In genomic region chr4:132503344-132503743, GRCm38 (mm10) we compare ENCODE assay signal across 26 mouse cellular contexts. TPM values are rescaled to one million over a fixed set of nuclear protein-coding genes. Genes with fewer than 3 reads are reported as not detected.
DNase-seq lines count a peak whose midpoint lies in the region; ATAC-seq lines count a peak whose summit lies in the region.
"Had no signal": no experiment of that assay in that cellular context is flagged by ENCODE, and none has a peak within 500 bp of the region (broad histone marks: within the 10 kb centered on the region; RNA-seq: fewer than 3 reads in every experiment).

No protein-coding gene starts in this region.

- no peak overlapping the region for H3K4me3 ChIP-seq in kidney, embryonic 15.5 days (replicated peaks)
- no peak overlapping the region; the same call in 1 of the 2 replicates for H3K4me3 ChIP-seq in liver, embryonic 11.5 days (ENCODE audit: low read depth, low read length)
- no peak overlapping the region for H3K4me3 ChIP-seq in heart, embryonic 12.5 days
- H3K4me3 ChIP-seq: forebrain, embryonic 12.5 days; hindbrain, embryonic 15.5 days; left cerebral cortex, adult 2 months; limb, embryonic 10.5 days; midbrain, embryonic 12.5 days; neural tube, embryonic 12.5 days had no signal

- H3K36me3 ChIP-seq in kidney, embryonic 15.5 days, result peaks cover 22% of the 10 kb centered on the region
- peaks cover 9% of the 10 kb centered on the region; the same call in 1 of the 2 replicates for H3K36me3 ChIP-seq in liver, embryonic 11.5 days (ENCODE audit: control insufficient read depth, insufficient read depth, low read length)
- peaks cover 20% of the 10 kb centered on the region for H3K36me3 ChIP-seq in heart, embryonic 12.5 days
- H3K36me3 ChIP-seq: hindbrain, embryonic 15.5 days had no signal

- peaks cover 40% of the 10 kb centered on the region for H3K4me1 ChIP-seq in kidney, embryonic 15.5 days
- H3K4me1 ChIP-seq in liver, embryonic 11.5 days (replicated peaks; ENCODE audit: control insufficient read depth, insufficient read depth, low read length), result peaks cover 44% of the 10 kb centered on the region
- H3K4me1 ChIP-seq in heart, embryonic 12.5 days (replicated peaks), result peaks cover 21% of the 10 kb centered on the region
- H3K4me1 ChIP-seq: forebrain, embryonic 12.5 days; hindbrain, embryonic 15.5 days had no signal

- no peak overlapping the region for H3K4me2 ChIP-seq in kidney, embryonic 15.5 days
- H3K4me2 ChIP-seq in liver, embryonic 11.5 days, result peak overlapping the region; percentile 55
- H3K4me2 ChIP-seq in heart, embryonic 12.5 days, result no peak overlapping the region
- H3K4me2 ChIP-seq: forebrain, embryonic 12.5 days; hindbrain, embryonic 15.5 days; midbrain, embryonic 12.5 days; neural tube, embryonic 12.5 days had no signal

- no peak overlapping the region for H3K9ac ChIP-seq in kidney, embryonic 15.5 days
- H3K9ac ChIP-seq in liver, embryonic 11.5 days (ENCODE audit: low read depth, low read length), result peak overlapping the region; percentile 35; the same call in 1 of the 2 replicates
- no peak overlapping the region for H3K9ac ChIP-seq in heart, embryonic 12.5 days
- H3K9ac ChIP-seq: forebrain, embryonic 12.5 days; hindbrain, embryonic 15.5 days; midbrain, embryonic 12.5 days; neural tube, embryonic 12.5 days had no signal

- no peaks in the 10 kb centered on the region for H3K9me3 ChIP-seq in kidney, embryonic 15.5 days (replicated peaks)
- no peaks in the 10 kb centered on the region for H3K9me3 ChIP-seq in liver, embryonic 11.5 days (ENCODE audit: control insufficient read depth, low read length)
- no peaks in the 10 kb centered on the region for H3K9me3 ChIP-seq in heart, embryonic 12.5 days (replicated peaks)
- H3K9me3 ChIP-seq: forebrain, embryonic 12.5 days; hindbrain, embryonic 15.5 days; limb, embryonic 10.5 days; midbrain, embryonic 12.5 days; neural tube, embryonic 12.5 days had no signal

- 0 out of 2 replicates have a peak, but pooled peaks have one; percentile 36 for ATAC-seq in kidney, embryonic 15.5 days (replicated peaks; ENCODE audit: low FRiP score)
- peak; percentile 91 for ATAC-seq in liver, embryonic 11.5 days (replicated peaks; ENCODE audit: low FRiP score)
- ATAC-seq in megakaryocyte progenitor cell, adult 5-6 weeks (replicated peaks; ENCODE audit: poor library complexity), result peak; percentile 81
- ATAC-seq in heart, embryonic 12.5 days (ENCODE audit: insufficient number of reproducible peaks, low FRiP score), result no peak
- ATAC-seq: activated CD4-positive, CD25-positive, alpha-beta regulatory T cell, adult 4 months; intestine, embryonic 16.5 days had no signal

- 71% methylated on average over 11 of the region's 11 CpGs for WGBS in kidney, embryonic 15.5 days
- WGBS in liver, embryonic 11.5 days, result 56% methylated on average over 11 of the region's 11 CpGs
- WGBS in heart, embryonic 12.5 days, result 73% methylated on average over 11 of the region's 11 CpGs

- no peaks in the 10 kb centered on the region for H3K27me3 ChIP-seq in kidney, embryonic 15.5 days
- H3K27me3 ChIP-seq in liver, embryonic 11.5 days (replicated peaks; ENCODE audit: control insufficient read depth, insufficient read depth, low read length), result no peaks in the 10 kb centered on the region
- H3K27me3 ChIP-seq in heart, embryonic 12.5 days (replicated peaks), result no peaks in the 10 kb centered on the region
- H3K27me3 ChIP-seq: hindbrain, embryonic 15.5 days; neural tube, embryonic 12.5 days had no signal

- 0 out of 2 replicates have a peak overlapping the region, but pooled peaks have one; percentile 3 for H3K27ac ChIP-seq in kidney, embryonic 15.5 days
- peak overlapping the region; percentile 74 for H3K27ac ChIP-seq in liver, embryonic 11.5 days (ENCODE audit: low read depth, low read length)
- no peak overlapping the region for H3K27ac ChIP-seq in heart, embryonic 12.5 days (ENCODE audit: poor library complexity, severe bottlenecking)
- H3K27ac ChIP-seq: forebrain, embryonic 12.5 days; hindbrain, embryonic 15.5 days; left cerebral cortex, adult 2 months; limb, embryonic 10.5 days; midbrain, embryonic 12.5 days; neural tube, embryonic 12.5 days had no signal

- DNase-seq in kidney, adult 11 months, result no peak
- DNase-seq in ES-CJ7 (ENCODE audit: low read depth, low spot score), result peak; percentile 32
- no peak for DNase-seq in liver, embryonic 11.5 days (ENCODE audit: low spot score)
- DNase-seq in frontal cortex, adult 2 months (ENCODE audit: extremely low spot score in 1 of 2, low spot score in 1 of 2), result no peak
- no peak for DNase-seq in adrenal gland, adult 8-10 months
- DNase-seq: adrenal gland, postnatal 25 days; cerebellum, adult 11-12 months; cerebellum, postnatal 36 days; gastrocnemius, postnatal 10 days; heart, adult 11 months; heart, postnatal 4 days; layer of hippocampus, adult 9-11 months; lung, adult 18-20 months; right cerebral cortex, adult 18-20 months; thymus, postnatal 4 days had no signal

RNA-seq across cellular contexts. Expression of gene Sesn2, which starts 7.0 kb away (rescaled TPM):
- polyA plus RNA-seq in kidney, embryonic 15.5 days (2015; fragmentation: Nextera tagmentation; extraction: Ambion mirVana), result 19.4 and 20.3 TPM in 2 replicates
- polyA plus RNA-seq in liver, embryonic 11.5 days (2014; fragmentation: Nextera tagmentation; extraction: Ambion mirVana), result 10.2 and 10.5 TPM in 2 replicates
- total RNA-seq in megakaryocyte progenitor cell, adult 5-6 weeks (2015), result 2.4 and 3.4 TPM in 2 replicates
- total RNA-seq in megakaryocyte progenitor cell, adult 5-6 weeks (2017), result 2.6 and 3.0 TPM in 2 replicates
- 9.2 and 9.7 TPM in 2 replicates for polyA plus RNA-seq in frontal cortex, adult 2 months (2012; rRNA removed)
- 10 to 100 TPM; 13.4 to 16.2 (median 14.4) TPM for total RNA-seq in adrenal gland, adult 8-10 months (2022)
- 10.3 and 10.5 TPM in 2 replicates for polyA plus RNA-seq in heart, embryonic 12.5 days (2016; fragmentation: Nextera tagmentation; extraction: Ambion mirVana)

RNA-seq across cellular contexts. Expression of gene Atpif1, which starts 30.1 kb away (rescaled TPM):
- 1,106 and 1,152 TPM in 2 replicates for polyA plus RNA-seq in kidney, embryonic 15.5 days (2015; fragmentation: Nextera tagmentation; extraction: Ambion mirVana)
- polyA plus RNA-seq in liver, embryonic 11.5 days (2014; fragmentation: Nextera tagmentation; extraction: Ambion mirVana), result 1,813 and 1,952 TPM in 2 replicates
- 678 and 715 TPM in 2 replicates for total RNA-seq in megakaryocyte progenitor cell, adult 5-6 weeks (2015)
- 1,407 and 1,519 TPM in 2 replicates for total RNA-seq in megakaryocyte progenitor cell, adult 5-6 weeks (2017)
- 869 and 938 TPM in 2 replicates for polyA plus RNA-seq in frontal cortex, adult 2 months (2012; rRNA removed)
- 100 to 1,000 TPM; 275 to 400 (median 333) TPM for total RNA-seq in adrenal gland, adult 8-10 months (2022)
- polyA plus RNA-seq in heart, embryonic 12.5 days (2016; fragmentation: Nextera tagmentation; extraction: Ambion mirVana), result 1,373 and 1,377 TPM in 2 replicates

RNA-seq across cellular contexts. Expression of gene Dnajc8, which starts 32.0 kb away (rescaled TPM):
- polyA plus RNA-seq in kidney, embryonic 15.5 days (2015; fragmentation: Nextera tagmentation; extraction: Ambion mirVana), result 166 and 167 TPM in 2 replicates
- polyA plus RNA-seq in liver, embryonic 11.5 days (2014; fragmentation: Nextera tagmentation; extraction: Ambion mirVana), result 241 and 245 TPM in 2 replicates
- total RNA-seq in megakaryocyte progenitor cell, adult 5-6 weeks (2015), result 134 and 147 TPM in 2 replicates
- total RNA-seq in megakaryocyte progenitor cell, adult 5-6 weeks (2017), result 416 and 463 TPM in 2 replicates
- 143 and 159 TPM in 2 replicates for polyA plus RNA-seq in frontal cortex, adult 2 months (2012; rRNA removed)
- total RNA-seq in adrenal gland, adult 8-10 months (2022), result 100 to 1,000 TPM in 2 of 4 experiments, 10 to 100 TPM in 2; 92.6 to 121 (median 106) TPM
- 130 and 135 TPM in 2 replicates for polyA plus RNA-seq in heart, embryonic 12.5 days (2016; fragmentation: Nextera tagmentation; extraction: Ambion mirVana)

RNA-seq across cellular contexts. Expression of gene Med18, which starts 39.6 kb away (rescaled TPM):
- 25.2 and 25.6 TPM in 2 replicates for polyA plus RNA-seq in kidney, embryonic 15.5 days (2015; fragmentation: Nextera tagmentation; extraction: Ambion mirVana)
- polyA plus RNA-seq in liver, embryonic 11.5 days (2014; fragmentation: Nextera tagmentation; extraction: Ambion mirVana), result 24.6 and 24.7 TPM in 2 replicates
- total RNA-seq in megakaryocyte progenitor cell, adult 5-6 weeks (2015), result 11.1 and 18.4 TPM in 2 replicates
- total RNA-seq in megakaryocyte progenitor cell, adult 5-6 weeks (2017), result 10.9 and 16.9 TPM in 2 replicates
- 6.2 and 6.7 TPM in 2 replicates for polyA plus RNA-seq in frontal cortex, adult 2 months (2012; rRNA removed)
- total RNA-seq in adrenal gland, adult 8-10 months (2022), result 10 to 100 TPM in 1 of 4 experiments, 1 to 10 TPM in 3; 7.7 to 11.0 (median 9.6) TPM
- polyA plus RNA-seq in heart, embryonic 12.5 days (2016; fragmentation: Nextera tagmentation; extraction: Ambion mirVana), result 16.4 and 18.2 TPM in 2 replicates
